Mouse (Mus musculus) ES-E14 (cell line): ENCODE data around the gene Etv1. TPM values are rescaled to one million over a fixed set of nuclear protein-coding genes. Genes with fewer than 3 reads are reported as not detected.

Source experiments
- DNase-seq: peaks from one replicate; pipeline ENCODE4 v3.0.0-alpha.2; 2013; ENCODE audit warnings: low read depth, low spot score
- H3K27ac ChIP-seq: 2 replicates; pipeline ENCODE4 v1.5.1; 2012; ENCODE audit warnings: low read depth, mild to moderate bottlenecking, low read length, moderate library complexity, mixed read lengths; ENCODE audit not compliant: poor library complexity, insufficient read depth, severe bottlenecking
- H3K36me3 ChIP-seq: 2 replicates; pipeline ENCODE4 v1.6.1; 2012; ENCODE audit warnings: mild to moderate bottlenecking, low read length, moderate library complexity, mixed read lengths; ENCODE audit not compliant: control insufficient read depth, poor library complexity, insufficient read depth, severe bottlenecking
- H3K4me1 ChIP-seq, 2 experiments: fragments of 150-350 bp in 1 of 2; sonication (generic) in 1 of 2; 2 replicates each; pipeline ENCODE4 v1.6.1; 2012; ENCODE audit warnings: low read length in 2 of 2, mild to moderate bottlenecking in 1 of 2, mixed read lengths in 1 of 2; ENCODE audit not compliant: control insufficient read depth in 2 of 2, insufficient read depth in 2 of 2, poor library complexity in 1 of 2
- H3K4me3 ChIP-seq, 2 experiments: fragments of 150-350 bp in 1 of 2; sonication (generic) in 1 of 2; 2 replicates each; pipeline ENCODE4 v1.5.1; 2012; ENCODE audit warnings: low read length in 2 of 2, low read depth in 1 of 2, mild to moderate bottlenecking in 1 of 2, mixed read lengths in 1 of 2; ENCODE audit not compliant: insufficient read depth in 1 of 2, poor library complexity in 1 of 2, severe bottlenecking in 1 of 2
- H3K9ac ChIP-seq: 2 replicates; pipeline ENCODE4 v1.6.1; 2012; ENCODE audit warnings: low read depth, mild to moderate bottlenecking, low read length, mixed read lengths; ENCODE audit not compliant: poor library complexity, insufficient read depth, severe bottlenecking
- H3K9me3 ChIP-seq: fragments of 150-350 bp; sonication (generic); 2 replicates; pipeline ENCODE4 v1.6.1; 2012; ENCODE audit warnings: low read depth, mild to moderate bottlenecking, low read length; ENCODE audit not compliant: control insufficient read depth, insufficient read depth
- CHD2 ChIP-seq: IDR thresholded peaks from 2 replicates; pipeline ENCODE4 v1.6.1; 2014; ENCODE audit warnings: mild to moderate bottlenecking, low read depth, low read length, inconsistent platforms
- HCFC1 ChIP-seq: IDR thresholded peaks from 2 replicates; pipeline ENCODE4 v1.6.1; 2012; ENCODE audit warnings: low read length, inconsistent platforms, borderline replicate concordance; ENCODE audit not compliant: insufficient read depth
- MAFK ChIP-seq: IDR thresholded peaks from 2 replicates; pipeline ENCODE4 v1.6.1; 2014; ENCODE audit warnings: mild to moderate bottlenecking, low read depth, low read length, inconsistent platforms; ENCODE audit not compliant: insufficient read depth
- ZC3H11A ChIP-seq: IDR thresholded peaks from 2 replicates; pipeline ENCODE4 v1.6.1; 2012; ENCODE audit warnings: low read depth, mild to moderate bottlenecking, inconsistent platforms, low read length, borderline replicate concordance
- ZNF384 ChIP-seq: IDR thresholded peaks from 2 replicates; pipeline ENCODE4 v1.6.1; 2012; ENCODE audit warnings: low read depth, low read length, inconsistent platforms
- in situ Hi-C, 2 experiments: fragments of 600-800 bp; cut with MboI; formaldehyde crosslinking; loops; one replicate each; pipeline ENCODE4 v1.15.1; 2025; ENCODE audit warnings: low sequenced_read_pairs in 2 of 2, inconsistent platforms in 1 of 2; ENCODE audit not compliant: unreplicated experiment in 2 of 2
- total RNA-seq: library from RNA; depleted of rRNA; stranded (reverse); fragments of 300-350 nt; gene quantifications from 2 replicates; pipeline ENCODE4 v1.2.3, GENCODE M21; 2012

The Etv1 gene
- total RNA-seq, 1 experiment = 21.3 TPM

DNA sequence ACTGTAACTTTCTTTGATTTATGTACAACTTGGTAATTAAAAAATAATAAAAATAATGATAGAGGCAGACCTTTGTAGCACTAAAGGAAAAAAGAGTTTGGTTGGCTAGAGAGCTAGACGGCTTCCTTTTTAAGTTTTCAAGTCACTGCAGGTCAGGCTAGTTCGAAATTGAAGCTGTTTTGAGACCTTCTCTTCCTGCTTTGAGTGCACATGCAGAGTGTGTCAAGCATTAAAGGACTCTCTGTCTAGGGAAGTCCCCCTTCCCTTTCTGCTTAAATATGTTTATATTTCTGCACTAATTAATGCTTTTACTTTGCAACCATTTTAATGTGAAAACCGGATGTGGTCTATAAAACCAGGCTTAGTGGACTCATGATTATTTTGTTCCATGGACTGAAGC lies 8.5 kb downstream of the Etv1 start:
- H3K4me3 ChIP-seq = no peak overlapping the region
- in situ Hi-C loops = no loop called here
- TF ChIP-seq HCFC1 (no peak), ZNF384 (no peak), CHD2 (no peak), ZC3H11A (no peak), MAFK (no peak)
- no peaks in the 10 kb centered on the region for H3K36me3 ChIP-seq
- H3K4me1 ChIP-seq = peaks cover 0 to 2% of the 10 kb centered on the region in 2 experiments; a peak in 3 of 4 replicates
- no peak for DNase-seq
- no peaks in the 10 kb centered on the region for H3K9me3 ChIP-seq
- no peak overlapping the region for H3K9ac ChIP-seq
- H3K27ac ChIP-seq = no peak overlapping the region

DNA sequence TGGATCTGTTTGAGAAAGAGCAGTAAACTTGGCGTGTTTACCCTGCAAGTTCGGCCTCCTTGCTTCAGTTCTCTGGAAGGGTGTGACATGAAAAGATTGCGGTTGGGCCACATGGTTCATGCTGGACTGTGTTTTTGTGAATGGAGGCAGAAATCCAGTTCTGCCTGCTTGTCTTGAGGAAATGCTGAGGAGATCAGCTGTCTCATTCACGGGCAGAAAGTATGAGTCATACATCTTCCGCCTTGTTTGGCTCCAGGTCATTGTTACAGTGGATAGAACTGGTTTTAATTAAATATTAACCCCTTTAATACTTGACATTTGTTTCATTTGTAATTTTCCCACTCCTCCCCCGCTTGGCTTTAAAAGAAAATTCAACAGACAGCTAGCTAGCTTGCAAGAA lies 9.4 kb downstream of the Etv1 start:
- no peak overlapping the region for H3K27ac ChIP-seq

DNA sequence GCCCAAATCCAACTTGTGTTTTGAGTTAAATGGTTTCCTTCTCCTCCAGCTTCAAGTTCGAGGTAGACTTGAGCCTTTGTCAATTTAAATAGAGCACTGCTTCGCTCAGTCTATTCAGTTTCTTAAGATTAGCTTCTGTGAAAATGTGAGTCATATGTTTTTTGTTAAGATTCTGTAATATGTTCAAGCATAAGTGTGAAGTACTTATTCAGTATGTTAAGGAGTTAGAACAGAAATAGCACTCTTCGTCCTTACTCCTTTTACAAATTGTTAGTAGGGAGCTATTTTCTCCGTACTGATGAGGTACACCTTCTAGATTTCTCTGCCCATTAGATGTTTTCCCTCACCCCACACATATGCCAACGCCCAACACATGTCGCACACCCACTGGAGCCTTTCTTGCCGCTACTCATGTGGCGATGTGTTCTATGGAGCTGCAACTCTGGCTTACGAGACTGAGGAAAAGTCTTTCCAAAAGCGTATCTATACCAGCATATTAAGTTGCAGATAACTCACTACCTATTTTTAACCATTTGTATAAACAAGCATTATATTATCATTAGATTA lies 10.7 kb downstream of the Etv1 start:
- no peak overlapping the region for H3K9ac ChIP-seq
- peaks cover 0 to 2% of the 10 kb centered on the region in 2 experiments; a peak in 1 of 4 replicates for H3K4me1 ChIP-seq
- H3K36me3 ChIP-seq = no peaks in the 10 kb centered on the region
- in situ Hi-C loops = no loop called here
- TF ChIP-seq ZNF384 (no peak), HCFC1 (no peak), MAFK (no peak), CHD2 (no peak), ZC3H11A (no peak)
- no peak for DNase-seq
- H3K4me3 ChIP-seq = no peak overlapping the region
- no peak overlapping the region for H3K27ac ChIP-seq
- no peaks in the 10 kb centered on the region for H3K9me3 ChIP-seq

More for the DNA sequence above, 9.4 kb downstream of the Etv1 start:
- no peak for TF ChIP-seq HCFC1
- TF ChIP-seq MAFK = no peak
- TF ChIP-seq CHD2 = no peak
- no peak for TF ChIP-seq ZNF384
- TF ChIP-seq ZC3H11A = no peak
- H3K9me3 ChIP-seq = no peaks in the 10 kb centered on the region
- DNase-seq = no peak
- H3K4me3 ChIP-seq = no peak overlapping the region
- in situ Hi-C loops = no loop called here
- no peaks in the 10 kb centered on the region for H3K36me3 ChIP-seq
- peaks cover 0 to 2% of the 10 kb centered on the region in 2 experiments; a peak in 2 of 4 replicates for H3K4me1 ChIP-seq
- no peak overlapping the region for H3K9ac ChIP-seq

- Histone ChIP-seq H3K27ac (no peak overlapping the region), H3K36me3 (no peaks in the 10 kb centered on the region), H3K4me3 (no peak overlapping the region), H3K9me3 (no peaks in the 10 kb centered on the region), H3K4me1 (peaks cover 0 to 2% of the 10 kb centered on the region in 2 experiments; a peak in 1 of 4 replicates), H3K9ac (no peak overlapping the region)
- DNase-seq = no peak
- in situ Hi-C loops = no loop called here
- TF ChIP-seq ZNF384 (no peak), ZC3H11A (no peak), HCFC1 (no peak), CHD2 (no peak), MAFK (no peak)
These were observed 13.9 kb downstream of the Etv1 start for GRCm38 (mm10) chr12:38793076-38793475.

DNA sequence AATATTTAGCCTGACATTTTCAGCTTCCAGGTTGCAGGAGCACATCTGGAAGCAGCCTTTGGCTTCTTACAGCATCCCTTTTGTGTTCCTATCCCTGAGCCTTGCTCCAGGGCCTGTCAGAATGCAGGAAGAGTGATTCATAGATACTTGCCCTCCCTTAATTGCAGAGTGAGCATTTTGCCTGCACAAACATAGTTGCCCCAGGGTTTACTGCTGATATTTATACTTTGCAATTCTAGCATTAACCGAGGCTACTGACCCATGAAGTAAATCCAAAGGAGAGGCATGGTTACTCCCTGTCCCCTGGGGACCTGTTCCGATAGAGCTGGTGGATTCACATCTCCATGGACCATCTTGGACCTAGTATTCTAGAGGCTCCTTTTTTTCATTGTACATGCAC lies 14.5 kb downstream of the Etv1 start:
- TF ChIP-seq MAFK (no peak), ZNF384 (no peak), CHD2 (no peak), ZC3H11A (no peak), HCFC1 (no peak)
- H3K9me3 ChIP-seq = no peaks in the 10 kb centered on the region
- H3K4me3 ChIP-seq = no peak overlapping the region
- H3K4me1 ChIP-seq = no peaks in the 10 kb centered on the region
- H3K27ac ChIP-seq = no peak overlapping the region
- H3K9ac ChIP-seq = no peak overlapping the region
- H3K36me3 ChIP-seq = no peaks in the 10 kb centered on the region
- in situ Hi-C loops = no loop called here
- no peak for DNase-seq
